Mouse (Mus musculus) embryo, embryonic 9.5 days (tissue): ENCODE data around the gene Acot11.

Experiments used
- DNase-seq: peaks from one replicate; pipeline ENCODE4 v3.0.0-alpha.2; 2017; ENCODE audit errors: extremely low spot score

Acot11 gene

GRCm38 (mm10) chr4:106804910-106805274, at the start of gene Acot11:
TSS of gene Acot11 (minus strand) at chr4:106804998.
- DNase-seq, result peak; percentile 31

GRCm38 (mm10) chr4:106848290-106849092, 43.7 kb upstream of the Acot11 start:
- DNase-seq, result no peak

- DNase-seq, result peak; percentile 88
Observed at GRCm38 (mm10) chr4:106847591-106848289, 42.9 kb upstream of the Acot11 start.

GRCm38 (mm10) chr4:106842561-106842960, 37.8 kb upstream of the Acot11 start:
- DNase-seq, result no peak

GRCm38 (mm10) chr4:106841856-106842255, 37.1 kb upstream of the Acot11 start:
- DNase-seq, result no peak

- no peak for DNase-seq
Observed at GRCm38 (mm10) chr4:106841303-106841702, 36.5 kb upstream of the Acot11 start.

DNA sequence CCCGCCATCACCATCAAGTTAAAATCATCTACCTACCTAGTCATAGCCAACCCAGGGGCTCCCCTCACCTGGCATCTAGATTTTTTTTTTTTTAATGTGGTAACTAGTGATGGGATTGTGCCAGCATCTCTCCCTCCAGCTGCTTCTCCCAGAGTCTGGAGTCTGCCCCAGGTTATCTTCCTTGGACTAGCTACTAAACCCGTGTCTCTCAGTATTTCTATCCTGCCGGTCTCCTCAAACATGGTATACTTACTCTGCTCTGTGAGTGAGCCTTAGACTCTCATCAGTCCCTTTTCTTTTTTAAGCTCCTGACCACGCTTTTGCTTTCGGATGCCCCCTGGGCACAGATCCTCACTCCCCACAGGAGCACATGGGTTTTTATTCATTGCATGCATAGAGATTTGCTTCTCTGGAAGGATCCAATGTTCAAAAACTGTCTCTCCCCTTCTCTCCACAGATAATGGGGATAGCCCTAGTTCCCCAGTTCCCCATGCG, 35.9 kb upstream of the Acot11 start:
- peak; percentile 36 for DNase-seq

- DNase-seq, result peak; percentile 96
Observed at GRCm38 (mm10) chr4:106839964-106840611, 35.3 kb upstream of the Acot11 start.

DNA sequence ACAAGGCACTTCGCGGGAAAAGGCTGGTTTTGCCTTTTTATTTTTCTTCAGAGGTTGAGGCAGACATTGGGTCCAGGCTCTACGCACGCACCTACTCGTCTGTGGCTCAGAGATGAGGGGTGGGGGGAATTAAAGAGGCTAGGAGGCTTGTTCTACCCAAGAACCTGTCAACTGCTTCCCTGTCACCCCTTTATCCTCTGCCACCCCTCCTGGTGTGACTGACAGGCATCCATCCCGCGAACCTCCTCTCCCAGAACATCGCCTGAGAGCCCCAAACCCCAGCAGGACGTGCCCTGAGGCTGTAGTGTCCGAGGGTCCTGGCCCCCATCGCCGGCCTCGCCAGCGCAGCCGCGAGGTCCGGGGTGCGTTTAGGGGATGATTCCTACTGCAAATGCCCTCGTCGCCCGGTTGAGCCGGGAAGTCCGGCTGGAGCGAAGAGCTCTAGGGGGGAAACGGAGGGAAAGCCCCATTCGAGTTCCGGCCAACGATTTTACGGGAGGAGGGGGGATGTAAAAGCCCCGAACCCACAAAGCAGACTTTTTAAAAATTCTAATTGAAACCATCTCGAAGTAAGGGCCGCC, 34.5 kb upstream of the Acot11 start:
- no peak for DNase-seq

GRCm38 (mm10) chr4:106838548-106839253, 33.9 kb upstream of the Acot11 start:
- peak; percentile 99 for DNase-seq

DNA sequence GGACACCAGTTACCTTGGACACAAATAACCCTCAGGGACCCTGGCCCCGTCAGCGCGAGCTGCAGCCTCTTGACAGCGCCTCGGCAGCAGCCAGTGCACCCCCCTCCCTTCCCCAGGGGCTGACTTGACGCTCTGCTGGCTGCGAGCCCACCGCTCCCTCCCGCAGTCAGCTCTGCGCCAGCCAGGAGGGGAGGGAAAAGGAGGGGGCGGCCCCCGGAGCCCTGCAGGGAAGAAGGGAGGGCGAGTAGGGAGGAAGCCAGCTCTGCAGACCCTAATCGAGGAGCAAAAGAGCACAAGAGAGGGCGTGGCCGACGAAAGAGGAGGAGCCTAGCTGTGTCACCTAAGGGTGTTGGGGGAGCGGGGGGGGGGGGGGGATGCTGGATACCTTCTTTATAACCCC, 33.2 kb upstream of the Acot11 start:
- peak; percentile 74 for DNase-seq

GRCm38 (mm10) chr4:106837425-106837824, 32.6 kb upstream of the Acot11 start:
- DNase-seq, result no peak

DNA sequence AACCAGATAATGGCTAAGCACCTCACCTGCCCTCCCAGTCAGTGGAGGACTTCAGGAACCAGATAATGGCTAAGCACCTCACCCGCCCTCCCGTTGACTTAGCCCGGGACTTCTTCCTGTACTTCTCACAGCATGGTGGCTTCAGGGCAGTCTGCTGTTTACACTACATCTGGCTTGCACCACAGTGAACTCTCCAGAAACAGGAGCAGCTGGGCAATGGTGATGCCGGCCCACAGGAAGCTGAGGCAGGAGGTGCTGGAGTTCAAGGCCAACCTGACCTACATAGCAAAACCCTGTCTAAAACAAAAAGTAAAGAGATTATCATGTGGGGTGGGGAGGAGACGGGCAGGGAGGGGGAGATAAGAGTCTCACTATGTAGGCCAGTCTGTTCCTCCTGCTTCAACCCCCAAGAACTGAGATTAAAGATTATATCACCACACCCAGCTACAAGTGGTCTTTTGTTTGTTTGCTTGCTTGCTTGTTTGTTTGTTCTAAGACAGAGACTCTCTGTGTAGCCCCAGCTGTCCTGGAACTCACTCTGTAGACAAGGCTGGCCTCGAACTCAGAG, 25.8 kb upstream of the Acot11 start:
- DNase-seq, result no peak

DNA sequence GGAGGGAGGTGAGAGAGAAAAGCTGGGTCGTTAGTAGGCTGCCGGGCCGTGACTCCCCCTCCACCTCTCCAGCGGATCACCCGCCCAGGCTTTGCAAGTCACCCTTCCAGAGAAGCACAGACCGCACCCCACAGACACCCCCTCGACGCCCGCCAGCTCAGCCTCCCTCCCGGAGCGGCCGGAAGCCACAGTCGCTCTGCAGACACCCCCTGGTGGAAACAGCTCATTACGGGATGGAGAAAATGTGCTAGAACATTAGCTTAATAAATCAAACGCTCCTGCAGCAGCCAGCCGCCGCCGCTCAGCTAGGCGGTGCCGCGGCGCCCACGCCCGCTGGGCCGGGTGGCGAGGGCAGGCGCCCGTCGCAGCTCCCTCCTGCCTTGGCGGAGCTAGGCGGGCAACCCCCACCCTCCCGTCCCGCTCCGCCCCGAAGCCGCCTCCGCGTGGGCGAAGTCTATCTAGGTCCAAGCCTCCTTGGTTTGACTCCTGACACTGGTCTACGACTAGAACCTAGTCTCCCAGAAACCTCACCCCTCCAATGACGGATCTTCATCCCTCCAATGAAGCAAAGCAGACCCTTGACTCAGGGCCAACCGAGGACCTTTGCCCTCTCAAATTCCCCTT, 23.1 kb upstream of the Acot11 start:
- DNase-seq, result peak; percentile 66

DNA sequence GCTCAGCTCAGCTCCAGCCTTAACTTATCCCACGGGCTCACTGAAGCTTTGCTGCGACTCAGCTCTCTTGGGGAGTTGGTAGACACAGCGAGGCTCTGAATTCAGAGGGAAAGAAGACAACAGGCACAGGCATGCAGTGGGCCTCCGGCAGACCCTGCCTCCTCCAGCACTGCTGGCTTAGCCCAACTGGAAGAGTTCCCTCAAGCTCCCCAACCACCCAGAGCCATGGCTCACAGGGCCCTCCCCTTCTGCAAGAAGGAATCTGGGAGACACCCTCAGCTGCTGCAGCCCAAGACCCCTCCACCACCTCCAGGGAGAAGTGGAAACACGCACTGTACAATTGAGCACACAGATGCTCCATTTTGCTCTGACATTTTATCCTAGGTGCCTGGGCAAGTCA, 20.4 kb upstream of the Acot11 start:
- no peak for DNase-seq

DNA sequence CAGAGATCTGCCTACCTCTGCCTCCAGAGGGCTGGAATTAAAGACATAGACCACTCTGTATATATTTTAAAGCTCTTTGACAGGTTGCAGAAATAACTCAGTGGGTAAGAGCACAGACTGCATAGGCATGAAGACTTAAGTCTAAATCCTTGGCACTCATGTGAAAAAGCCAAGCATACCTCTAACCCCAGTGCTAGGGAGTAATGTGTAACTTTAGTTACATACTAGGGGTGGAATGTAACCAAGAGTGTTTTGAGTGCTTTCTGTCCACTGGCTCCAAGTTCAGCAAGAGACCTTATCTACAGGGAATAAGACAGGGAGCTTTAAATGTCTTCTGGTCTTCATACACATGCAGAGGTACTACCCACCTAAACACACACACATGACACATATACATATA, 14.6 kb upstream of the Acot11 start:
- no peak for DNase-seq

GRCm38 (mm10) chr4:106818332-106818731, 13.5 kb upstream of the Acot11 start:
- no peak for DNase-seq

- no peak for DNase-seq
Observed at GRCm38 (mm10) chr4:106817017-106817416, 12.2 kb upstream of the Acot11 start.

GRCm38 (mm10) chr4:106815396-106816324, 10.9 kb upstream of the Acot11 start:
- DNase-seq, result no peak

GRCm38 (mm10) chr4:106811162-106811561, 6.4 kb upstream of the Acot11 start:
- DNase-seq, result no peak
